Mouse (Mus musculus) spleen, postnatal 4 days (tissue): Measurements from ENCODE around the gene Mrpl55.

Source experiments
- DNase-seq, 2 experiments: peaks; one replicate each; pipeline ENCODE4 v3.0.0; 2022; ENCODE audit warnings: low spot score in 2 of 2

Gene Mrpl55

GRCm38 (mm10) chr11:59202081-59202995, at the start of gene Mrpl55:
TSS of gene Mrpl55 (plus strand) at chr11:59202486.
- DNase-seq: peak; percentile 94 to 98

DNA sequence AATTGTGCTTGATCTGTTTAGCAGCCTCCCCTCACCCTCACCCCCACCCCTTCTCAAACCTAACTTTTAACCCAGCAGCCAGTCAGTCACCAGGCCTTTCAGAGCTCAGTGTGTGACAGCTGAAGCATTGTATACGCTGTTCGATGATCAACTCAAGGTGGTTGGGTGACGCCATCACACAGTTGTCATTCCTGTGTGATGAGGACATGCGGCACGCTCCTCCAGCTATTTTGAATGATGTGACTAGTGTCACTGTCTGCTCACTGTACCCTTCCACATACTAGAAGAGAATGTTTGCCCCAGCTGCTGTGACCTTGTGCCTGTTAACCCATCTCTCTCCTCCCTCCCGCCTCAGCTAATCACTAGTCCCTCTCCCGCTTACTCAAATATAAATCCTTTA, 48.1 kb upstream of the Mrpl55 start:
- DNase-seq: no peak

DNA sequence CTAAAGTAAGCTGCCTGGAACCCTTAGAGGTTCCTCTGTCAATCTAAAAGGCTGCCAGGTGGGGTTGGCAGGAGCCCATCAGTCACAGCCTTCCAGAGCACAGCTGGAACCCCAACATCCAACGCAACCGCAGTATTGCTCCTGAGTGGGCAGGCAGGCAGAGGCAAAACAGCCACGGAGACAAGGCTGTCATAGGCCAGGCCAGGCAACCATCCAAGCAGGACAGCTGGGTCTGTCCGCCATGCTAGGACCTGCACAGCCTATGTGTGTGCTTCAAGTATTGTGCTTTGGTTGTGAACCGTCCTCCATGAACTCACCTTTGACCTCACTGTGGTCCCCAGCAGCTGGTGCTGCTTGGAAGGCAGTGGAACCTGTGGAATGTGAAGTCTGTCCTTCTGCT, 46.4 kb upstream of the Mrpl55 start:
- DNase-seq: no peak

DNA sequence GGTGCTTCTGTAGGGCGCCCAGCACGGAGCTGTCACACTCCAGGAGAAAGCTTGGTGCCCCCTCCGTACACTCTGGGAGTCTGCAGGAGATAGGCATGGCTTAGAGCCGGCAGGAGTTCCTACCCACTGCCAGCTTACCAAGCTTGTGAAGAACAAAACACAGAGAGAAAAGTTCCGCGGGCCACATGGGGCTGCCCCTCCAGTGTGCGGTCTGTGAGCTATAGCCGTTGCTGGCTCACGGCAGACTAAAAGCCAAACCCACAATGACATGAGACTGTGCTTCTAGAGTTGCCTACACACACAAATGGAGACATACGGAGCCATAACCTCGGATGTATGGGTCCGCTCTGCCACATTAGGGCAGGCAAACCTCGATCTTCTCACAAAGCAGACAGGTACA, 43.2 kb upstream of the Mrpl55 start:
- DNase-seq: no peak

DNA sequence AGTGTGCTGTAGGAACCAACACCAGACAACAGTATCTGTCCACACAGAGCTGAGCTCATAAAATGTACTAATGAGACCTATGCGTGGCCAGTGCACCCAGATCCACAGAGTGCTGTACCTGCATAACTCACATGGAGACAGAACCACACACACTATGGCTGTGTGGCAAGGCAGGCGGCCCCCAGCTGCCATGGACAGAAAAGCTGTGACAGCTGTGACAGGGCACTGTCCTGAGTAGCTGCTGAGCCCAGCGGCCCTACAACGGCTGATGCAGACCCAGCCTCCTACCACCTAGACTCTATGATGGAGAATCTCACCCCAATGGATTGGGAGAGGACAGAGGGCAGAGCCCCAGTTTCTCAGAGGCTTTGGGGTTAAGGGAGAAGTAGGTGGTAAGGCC, 42.7 kb upstream of the Mrpl55 start:
- no peak for DNase-seq

DNA sequence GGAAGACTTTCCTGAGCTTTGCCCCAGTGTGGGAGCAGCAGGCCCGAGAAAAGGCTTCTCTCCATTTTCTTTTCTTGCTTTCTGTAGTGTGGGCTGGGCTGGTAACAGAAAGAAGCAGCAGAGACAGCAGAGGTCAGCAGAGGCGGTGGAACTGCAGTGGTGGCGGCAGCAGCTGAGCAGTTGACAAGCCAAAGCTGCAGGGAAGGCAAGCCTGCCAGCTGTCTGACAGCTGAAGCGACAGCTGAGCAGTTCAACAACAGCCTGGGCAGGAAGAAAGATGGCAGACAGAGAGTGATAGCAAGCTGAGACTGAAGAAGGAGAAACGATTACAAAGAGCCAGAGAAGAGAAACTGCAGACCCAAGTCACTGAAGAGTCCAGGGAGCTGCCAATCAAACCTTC, 40.9 kb upstream of the Mrpl55 start:
- DNase-seq: no peak

DNA sequence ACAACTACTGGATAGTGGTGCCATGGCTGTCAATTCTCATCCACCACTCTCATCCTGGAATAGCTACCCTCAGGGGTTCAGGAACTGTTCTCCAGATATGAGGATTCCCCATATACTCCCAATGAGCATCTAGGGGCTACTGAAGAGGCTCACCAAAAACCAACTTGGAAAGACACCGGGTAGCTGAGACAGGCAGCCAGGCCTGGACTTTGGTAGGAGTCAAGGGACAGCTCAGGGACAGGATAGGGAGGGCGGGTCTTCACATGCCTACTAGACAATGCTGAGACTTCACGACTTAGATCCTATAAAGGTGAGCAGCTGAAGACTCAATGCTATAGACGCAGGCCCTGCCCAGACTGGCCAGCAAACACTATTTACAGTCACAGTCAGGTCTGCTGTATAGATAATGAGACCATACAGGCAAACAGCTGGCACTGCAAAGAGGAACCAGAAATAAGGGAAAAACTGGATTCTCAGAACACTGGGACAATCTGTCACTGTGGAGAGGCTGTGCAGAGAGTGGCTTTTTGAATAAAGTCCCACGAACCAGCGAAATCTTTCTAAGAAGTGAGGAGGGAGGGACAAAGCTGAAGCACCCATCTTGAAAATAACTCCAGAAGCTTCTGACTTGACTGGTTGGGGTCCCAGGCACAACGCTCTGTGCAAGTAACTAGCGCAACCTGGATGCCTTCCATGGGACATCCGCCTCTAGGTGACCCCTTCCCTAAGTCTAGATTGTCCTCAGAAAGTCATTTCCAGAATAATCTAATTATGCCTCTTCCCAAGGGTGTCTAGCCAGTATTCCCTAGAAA, 39.6 kb upstream of the Mrpl55 start:
- DNase-seq: no peak

DNA sequence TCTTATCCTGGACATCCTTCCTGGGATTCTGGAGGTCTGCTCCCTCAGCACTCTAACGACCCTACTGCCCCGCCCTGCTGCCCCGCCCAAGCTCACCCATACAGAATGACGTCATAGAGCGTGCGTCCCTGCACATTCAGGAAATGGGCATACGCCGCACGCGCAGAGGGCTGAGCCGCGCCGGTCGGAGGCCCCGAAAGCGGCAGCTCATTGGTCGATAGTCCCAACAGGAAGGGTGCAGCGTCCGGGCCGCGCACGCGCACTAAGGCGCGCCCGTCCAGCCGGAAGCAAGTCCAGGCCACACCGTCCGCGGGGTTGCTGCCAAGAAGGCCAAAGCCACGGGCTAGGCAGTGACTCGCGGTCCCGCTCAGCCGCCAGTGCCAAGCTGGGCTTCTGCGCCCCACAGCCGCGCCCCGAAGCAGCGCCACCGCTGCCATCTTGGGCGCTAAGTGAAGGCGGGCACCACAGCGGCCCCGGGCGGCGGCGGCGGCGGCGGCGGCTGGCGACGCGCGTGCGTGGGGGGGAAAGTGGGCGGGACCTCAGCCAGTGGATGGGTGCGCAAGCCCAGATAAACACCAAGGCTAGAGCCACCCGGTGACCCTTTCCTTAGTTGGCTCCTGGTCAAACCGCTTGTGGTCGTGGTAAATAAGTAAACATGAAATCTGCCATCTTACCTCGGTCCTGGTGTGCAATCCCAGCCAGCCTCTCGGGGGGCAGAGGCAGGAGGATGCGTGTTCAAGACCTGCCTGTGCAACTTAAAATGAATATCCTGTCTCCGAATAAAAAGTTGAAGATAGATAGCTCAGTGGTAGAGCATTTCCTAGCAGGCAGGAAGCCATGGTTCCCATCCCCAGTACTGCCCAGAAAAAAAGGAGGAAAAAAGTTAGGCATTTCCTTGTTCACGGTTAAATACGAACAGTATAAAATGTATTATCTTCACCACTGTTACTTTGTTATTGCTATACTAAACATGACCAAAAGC, 38.7 kb upstream of the Mrpl55 start, which contains the start of gene Iba57:
TSS of gene Iba57 (minus strand) at position 485 of the 982 bp plus-strand sequence.
- DNase-seq: peak; percentile 97

DNA sequence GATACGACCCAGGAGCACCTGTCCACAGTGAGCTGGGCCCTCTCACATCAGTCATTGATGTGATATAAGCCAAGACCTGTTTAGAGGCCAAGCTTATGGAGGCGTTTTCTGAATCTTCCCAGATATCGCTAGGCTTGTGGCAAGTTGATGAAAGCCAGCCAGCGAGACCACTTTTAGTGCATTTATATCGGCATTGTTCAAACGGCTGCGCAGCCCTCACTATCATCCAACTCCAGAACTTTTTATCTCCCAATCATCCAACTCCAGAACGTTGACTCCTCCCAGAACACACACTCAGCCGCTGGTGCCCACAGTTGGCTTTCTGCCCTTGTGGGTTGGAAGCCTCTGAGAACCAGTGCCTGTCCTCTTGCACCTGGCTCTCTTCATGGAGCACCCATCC, 37.9 kb upstream of the Mrpl55 start:
- peak; percentile 85 to 86 for DNase-seq

- DNase-seq: no peak
Measured at GRCm38 (mm10) chr11:59165616-59166241, 36.6 kb upstream of the Mrpl55 start.

GRCm38 (mm10) chr11:59169807-59170206, 32.5 kb upstream of the Mrpl55 start:
- DNase-seq: peak in 1 of 2 experiments; percentile 57

- peak in 1 of 2 experiments; percentile 50 for DNase-seq
Measured at GRCm38 (mm10) chr11:59170549-59170948, 31.7 kb upstream of the Mrpl55 start.

GRCm38 (mm10) chr11:59174189-59174838, 28.0 kb upstream of the Mrpl55 start:
- DNase-seq: no peak

DNA sequence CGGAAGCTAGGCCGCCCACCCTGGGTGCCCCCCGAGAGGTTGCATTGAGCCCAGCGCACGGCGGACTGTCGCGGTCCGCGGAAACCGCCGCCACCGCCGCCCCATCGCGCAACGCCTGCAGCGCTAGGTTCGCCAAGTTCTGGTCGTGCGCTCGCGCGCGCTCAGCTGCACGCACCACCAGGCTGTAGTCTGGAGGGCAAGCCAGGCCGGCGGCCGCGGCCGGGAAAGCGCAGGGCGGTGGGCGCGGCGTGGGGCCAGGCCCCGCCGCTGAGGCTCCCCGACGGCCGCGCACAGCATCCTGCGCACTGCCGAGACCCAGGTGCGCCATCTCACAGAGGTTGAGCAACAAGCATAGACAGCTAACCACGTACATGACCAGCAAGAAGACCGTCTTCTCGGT, 25.8 kb upstream of the Mrpl55 start:
- no peak for DNase-seq

- DNase-seq: no peak
Measured at GRCm38 (mm10) chr11:59176921-59177320, 25.4 kb upstream of the Mrpl55 start.

GRCm38 (mm10) chr11:59182864-59183331, 19.4 kb upstream of the Mrpl55 start, which contains the start of gene Gjc2:
TSS of gene Gjc2 (minus strand) at chr11:59183213.
- no peak for DNase-seq

- DNase-seq: peak; percentile 69 to 81
Measured at GRCm38 (mm10) chr11:59183821-59184220, 18.5 kb upstream of the Mrpl55 start.

DNA sequence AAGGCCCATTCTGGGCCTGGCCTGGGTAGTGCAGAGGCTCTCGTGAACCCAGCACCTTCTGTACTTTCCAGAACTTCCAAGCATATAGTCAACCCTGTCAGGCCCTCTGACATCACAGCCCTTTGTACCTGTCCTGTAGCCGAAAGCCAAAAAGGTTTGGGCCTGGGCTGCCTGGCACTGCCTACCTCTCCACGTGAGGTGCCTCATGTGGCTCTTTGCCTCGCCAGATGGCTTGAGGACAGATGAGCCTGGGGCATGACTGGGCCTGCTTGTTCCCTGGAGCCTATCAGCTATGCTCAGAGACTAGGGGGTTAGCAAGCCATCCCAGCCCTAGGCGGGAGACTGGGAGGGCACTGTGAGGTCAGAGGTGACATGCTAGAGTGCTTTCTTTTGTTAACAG, 16.8 kb upstream of the Mrpl55 start:
- DNase-seq: no peak

- no peak for DNase-seq
Measured at GRCm38 (mm10) chr11:59187706-59188105, 14.6 kb upstream of the Mrpl55 start.
